Mouse (Mus musculus) erythroid progenitor cell, adult 5-6 weeks (primary cell): Measurements from ENCODE around the gene Gm49396. TPM values are rescaled to one million over a fixed set of nuclear protein-coding genes. Genes with fewer than 3 reads are reported as not detected.

ENCODE experiments used
- ATAC-seq: replicated peaks from 2 replicates; pipeline ENCODE4 v1.8.0; 2016; ENCODE audit warnings: moderate number of reproducible peaks, mild to moderate bottlenecking, moderate TSS enrichment, inconsistent platforms; ENCODE audit not compliant: poor library complexity, low FRiP score, severe bottlenecking
- total RNA-seq, 2 experiments: library from RNA; stranded (forward) in 1 of 2; stranded (reverse) in 1 of 2; fragments of 150-400 nt in 1 of 2; fragments of 186-747, 209-891 nt in 1 of 2; gene quantifications; 2 replicates each; pipeline versions ENCODE4 v1.2.3 to v1.2.4; 2015 to 2017; ENCODE audit warnings: low replicate concordance in 2 of 2

Gm49396 gene
- total RNA-seq, 2 experiments from 2014 or later, result 4.2 to 6.8 TPM

DNA sequence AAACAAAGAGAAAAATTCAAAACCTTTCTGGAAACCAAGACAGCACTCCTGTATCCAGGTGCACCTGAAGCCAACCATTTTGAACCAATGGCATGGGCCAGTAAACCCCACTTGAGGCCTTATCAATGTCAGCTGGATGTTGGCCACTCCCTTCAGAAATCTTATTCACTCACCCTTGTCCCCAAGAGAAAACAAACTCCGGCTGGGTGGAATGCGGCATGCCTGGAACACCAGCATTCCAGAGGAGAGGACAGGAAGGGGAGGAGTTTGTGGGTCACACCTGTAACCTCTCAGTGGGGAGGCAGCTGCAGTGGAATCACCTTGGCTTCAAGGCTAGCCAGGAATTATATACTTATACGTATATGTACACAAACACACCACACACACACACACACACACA lies 39.4 kb downstream of the Gm49396 start:
- no peak for ATAC-seq

DNA sequence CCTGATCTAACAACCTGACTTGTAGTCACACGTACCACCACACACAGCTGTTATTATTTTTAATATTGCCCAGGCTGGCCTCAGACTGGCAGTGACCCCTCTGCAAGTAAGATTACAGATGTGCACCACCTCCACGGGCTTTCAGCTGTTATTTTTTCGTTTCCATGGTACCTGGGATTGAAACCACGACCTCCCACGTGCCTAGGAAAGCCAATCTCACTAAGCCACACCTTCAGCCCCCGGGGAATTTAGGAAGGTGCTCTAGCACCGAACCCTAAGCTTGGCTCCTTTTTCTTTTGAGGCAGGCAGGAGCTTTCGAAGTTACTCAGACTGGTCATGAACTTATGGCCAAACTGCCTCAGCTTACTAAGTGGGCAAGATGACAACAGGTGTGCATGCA lies 41.3 kb downstream of the Gm49396 start:
- no peak for ATAC-seq

DNA sequence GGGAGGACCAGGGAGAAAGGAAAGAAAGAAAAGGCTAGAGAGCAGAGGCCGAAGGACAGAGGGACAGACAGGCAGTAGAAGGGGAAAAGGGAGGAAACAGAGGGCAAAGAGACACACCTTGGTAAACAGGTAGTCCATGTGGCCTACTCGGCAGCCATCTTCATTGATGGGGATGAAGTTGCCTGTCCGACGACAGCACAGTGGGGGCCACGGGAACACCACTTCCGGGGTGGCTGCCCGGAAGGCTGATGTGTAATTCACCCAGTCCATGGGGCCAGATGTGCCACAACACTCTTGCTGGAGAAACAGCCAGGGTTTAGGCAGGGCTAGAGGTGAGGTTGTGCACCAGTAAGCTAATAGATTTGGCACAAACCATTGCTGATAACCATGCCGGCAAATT lies 41.8 kb downstream of the Gm49396 start:
- no peak for ATAC-seq

DNA sequence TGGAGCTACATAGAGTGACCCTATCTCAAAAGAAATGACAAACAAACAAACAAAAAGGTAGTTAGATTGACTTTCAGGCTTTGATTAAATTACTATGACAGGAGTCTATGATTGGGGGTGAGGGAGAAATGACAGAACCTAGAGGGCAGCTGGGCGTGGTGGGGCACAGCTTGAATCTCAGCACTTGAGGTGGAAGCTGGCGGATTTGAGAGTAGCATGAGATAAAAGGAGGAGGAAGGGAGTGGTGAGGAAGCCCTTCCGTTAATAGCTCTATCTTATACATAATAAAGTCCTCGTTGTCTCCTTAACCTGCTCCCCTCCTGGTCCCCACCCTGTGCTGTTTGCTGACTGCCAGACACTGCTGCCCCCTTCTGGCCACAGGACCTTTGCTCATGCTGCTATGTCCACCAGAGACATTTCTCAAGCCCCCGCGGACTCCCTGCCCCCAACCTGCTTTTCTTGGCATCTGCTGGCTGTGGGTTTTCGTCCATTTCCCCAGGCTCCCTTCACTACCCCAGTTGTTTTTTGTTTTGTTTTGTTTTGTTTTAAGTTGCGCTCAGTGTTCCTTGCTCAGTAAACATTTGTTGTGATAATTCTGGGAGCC lies 44.7 kb downstream of the Gm49396 start:
- peak; percentile 70; the same call in 1 of the 2 replicates for ATAC-seq

DNA sequence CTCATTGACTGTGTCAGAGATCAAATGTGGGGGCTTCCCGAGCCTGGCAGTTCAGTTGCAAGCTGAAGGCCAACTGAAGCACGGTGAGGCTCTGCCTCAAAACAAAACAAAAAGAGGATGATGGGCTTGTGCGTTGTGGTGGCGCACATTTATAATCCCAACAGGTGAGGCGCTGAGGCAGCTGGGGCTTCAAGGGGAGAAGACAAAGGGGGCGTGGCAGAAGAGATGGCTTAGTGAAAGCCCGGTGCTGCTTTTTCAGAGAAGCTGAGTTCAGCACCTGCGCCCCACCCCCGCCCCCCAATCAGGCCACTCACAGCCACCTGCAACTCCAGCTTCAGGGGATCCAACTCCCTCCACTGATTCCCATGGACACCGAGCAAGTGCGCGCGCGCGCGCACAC lies 45.3 kb downstream of the Gm49396 start:
- no peak for ATAC-seq

DNA sequence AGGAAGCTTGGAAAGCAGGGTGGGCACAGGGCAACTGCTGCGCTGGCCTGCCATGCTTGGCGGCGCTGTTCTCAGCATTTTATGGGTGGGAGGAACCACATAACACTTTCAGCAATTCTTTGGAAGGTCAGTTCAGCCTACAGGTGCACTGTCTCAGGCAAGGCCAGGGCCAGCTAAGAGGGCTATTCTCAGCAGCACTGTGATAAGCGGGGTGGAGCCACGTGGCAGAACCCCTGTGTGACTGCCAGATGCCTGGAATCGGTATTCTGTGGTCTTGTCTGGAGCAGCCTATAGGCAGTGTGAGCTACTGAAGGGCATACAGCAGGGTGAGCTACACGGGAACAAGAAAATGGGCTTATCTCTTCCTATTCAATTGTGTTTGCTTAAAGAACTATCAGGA lies 46.9 kb downstream of the Gm49396 start:
- no peak for ATAC-seq

DNA sequence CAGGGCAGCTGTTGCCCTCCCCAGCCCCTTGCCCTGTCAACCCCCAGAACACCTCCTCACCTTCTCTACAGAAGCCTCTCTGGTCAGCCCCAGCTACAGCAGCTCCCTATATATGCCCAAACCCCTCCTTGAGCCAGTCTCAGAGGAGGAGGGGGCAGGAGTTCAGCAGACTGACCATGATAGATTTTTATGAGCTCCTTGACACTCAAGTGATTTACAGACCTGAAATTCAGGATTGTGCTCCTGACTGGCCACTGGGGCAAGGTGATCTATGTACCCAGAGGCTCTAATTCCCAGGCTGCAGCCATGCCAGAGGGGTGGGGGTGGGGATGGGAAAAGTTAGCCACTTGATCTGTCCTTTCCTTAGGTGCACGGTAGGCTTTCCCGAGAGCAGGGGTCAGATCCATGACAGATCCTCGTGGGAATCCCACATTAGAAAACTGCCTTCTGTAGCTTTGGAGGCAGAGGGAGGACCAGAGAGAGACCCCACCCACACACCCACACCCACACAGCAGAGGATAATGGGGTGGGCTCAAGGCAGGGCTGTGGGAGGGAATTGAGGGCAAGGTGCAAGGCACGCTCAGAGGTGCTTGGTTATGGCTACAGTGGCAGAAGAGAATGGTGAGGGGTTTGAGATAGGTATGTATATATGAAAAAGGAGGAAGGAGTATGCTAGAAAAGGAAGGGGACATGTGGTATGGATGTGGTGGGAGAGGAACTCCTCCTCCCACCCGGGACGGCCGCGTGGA lies 49.7 kb downstream of the Gm49396 start, which contains the start of gene Upk1a:
Gene Upk1a (minus strand): TSS at position 194 of the 749 bp plus-strand sequence.
- ATAC-seq, result no peak

DNA sequence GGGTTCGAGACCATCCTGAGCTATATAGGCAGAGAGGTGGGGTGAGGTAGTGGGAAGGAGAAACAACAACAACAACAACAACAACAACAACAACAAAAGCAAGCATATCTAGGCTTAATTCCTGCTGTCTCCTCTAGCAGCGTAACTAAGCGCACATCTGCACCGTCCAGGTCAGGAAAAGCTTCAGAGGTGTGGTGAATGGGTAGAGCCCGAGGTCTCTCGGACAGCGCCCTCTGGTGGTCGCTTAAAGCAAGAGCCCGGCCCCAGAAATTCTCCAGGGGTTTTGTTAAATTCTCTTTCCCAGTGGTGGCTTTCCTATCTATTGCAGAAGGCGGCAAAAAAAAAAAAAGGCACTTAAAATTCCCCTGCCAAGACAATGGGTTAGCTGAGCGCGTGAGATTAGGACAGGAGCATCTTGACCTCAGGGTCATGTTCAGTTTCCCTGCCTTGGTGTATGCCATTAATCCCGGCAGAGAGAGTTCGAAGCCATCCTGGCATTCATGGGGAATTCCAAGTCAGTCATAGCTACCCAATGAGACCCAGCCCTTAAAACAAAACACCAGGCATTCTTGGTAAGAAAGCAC lies 50.5 kb downstream of the Gm49396 start:
- ATAC-seq, result peak; percentile 79

DNA sequence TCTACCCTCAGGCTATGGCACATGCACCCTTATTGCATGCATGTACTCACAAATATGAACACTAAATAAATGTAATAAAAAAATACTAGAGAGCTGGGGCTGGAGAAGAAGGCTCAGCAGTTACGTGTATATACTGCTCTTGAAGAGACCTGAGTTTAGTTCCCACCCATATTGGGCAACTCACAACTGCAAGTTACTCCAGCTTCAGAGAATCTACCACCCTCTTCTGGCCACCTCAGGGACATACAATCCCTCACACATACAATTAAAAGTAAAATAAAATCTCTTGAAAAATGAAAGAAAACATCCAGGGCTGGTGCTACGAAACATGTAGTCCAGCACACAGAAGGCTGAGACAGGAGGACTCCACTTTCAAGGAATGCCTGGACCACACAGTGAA lies 51.3 kb downstream of the Gm49396 start:
- no peak for ATAC-seq

DNA sequence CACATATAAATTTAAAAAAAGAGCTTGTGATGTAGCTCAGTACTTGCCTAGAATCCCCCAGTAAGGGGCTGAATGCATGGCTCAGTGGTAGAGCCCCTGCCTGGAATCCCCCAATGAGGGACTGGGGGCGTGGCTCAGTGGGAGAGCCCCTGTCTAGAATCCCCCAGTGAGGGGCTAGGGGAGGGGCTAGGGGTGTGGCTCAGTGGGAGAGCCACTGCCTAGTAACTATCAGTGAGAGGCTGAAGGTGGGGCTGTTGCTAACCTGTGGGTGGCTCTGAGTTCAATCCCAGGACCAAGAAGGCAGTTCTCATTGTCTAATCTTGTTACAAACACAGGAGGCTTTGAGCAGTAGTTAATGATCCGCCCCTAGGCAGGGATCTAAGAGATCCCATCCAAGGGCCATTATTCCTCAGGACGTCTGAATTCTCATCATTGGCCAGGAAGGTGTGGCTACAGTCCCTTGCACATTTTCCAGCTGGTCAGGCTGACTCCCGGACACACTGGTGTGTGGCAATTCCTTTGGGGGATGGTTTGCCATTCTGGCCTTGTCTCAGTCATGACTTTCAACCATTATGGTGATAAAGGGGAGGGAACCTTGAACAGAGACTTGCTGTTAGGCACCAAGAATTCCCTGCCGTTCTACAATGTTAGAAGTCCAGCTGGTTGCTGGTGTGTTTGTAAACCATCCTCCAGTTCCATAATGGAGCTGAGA lies 52.1 kb downstream of the Gm49396 start:
- ATAC-seq, result no peak

Other genes with a start within 250 kb of the Gm49396 start
Only the 30 nearest of the 33 such genes appear.
- not detected in 2 replicates for gene Lrfn3, start 200.6 kb upstream of the Gm49396 start, total RNA-seq (2015; ENCODE audit: low replicate concordance)
- not detected in 2 replicates for gene Lrfn3, start 200.6 kb upstream of the Gm49396 start, total RNA-seq (2017; ENCODE audit: low replicate concordance)
- 243 and 282 TPM in 2 replicates for gene Tyrobp, start 149.6 kb upstream of the Gm49396 start, total RNA-seq (2015; ENCODE audit: low replicate concordance)
- 60.1 and 77.1 TPM in 2 replicates for gene Tyrobp, start 149.6 kb upstream of the Gm49396 start, total RNA-seq (2017; ENCODE audit: low replicate concordance)
- gene Hcst, start 143.5 kb upstream of the Gm49396 start, total RNA-seq (2015; ENCODE audit: low replicate concordance), result 3.6 and 18.0 TPM in 2 replicates
- gene Hcst, start 143.5 kb upstream of the Gm49396 start, total RNA-seq (2017; ENCODE audit: low replicate concordance), result 4.1 TPM in 1 of 2 replicates, not detected in the other
- 7.2 and 20.1 TPM in 2 replicates for gene Nfkbid, start 141.6 kb upstream of the Gm49396 start, total RNA-seq (2015; ENCODE audit: low replicate concordance)
- 2.6 and 4.1 TPM in 2 replicates for gene Nfkbid, start 141.6 kb upstream of the Gm49396 start, total RNA-seq (2017; ENCODE audit: low replicate concordance)
- not detected in 2 replicates for gene Aplp1, start 117.8 kb upstream of the Gm49396 start, total RNA-seq (2015; ENCODE audit: low replicate concordance)
- gene Aplp1, start 117.8 kb upstream of the Gm49396 start, total RNA-seq (2017; ENCODE audit: low replicate concordance), result not detected in 2 replicates
- gene Kirrel2, start 105.7 kb upstream of the Gm49396 start, total RNA-seq (2015; ENCODE audit: low replicate concordance), result not detected in 2 replicates
- gene Kirrel2, start 105.7 kb upstream of the Gm49396 start, total RNA-seq (2017; ENCODE audit: low replicate concordance), result not detected in 2 replicates
- not detected in 2 replicates for gene Nphs1, start 105.0 kb upstream of the Gm49396 start, total RNA-seq (2015; ENCODE audit: low replicate concordance)
- 1.2 TPM in 1 of 2 replicates, not detected in the other for gene Nphs1, start 105.0 kb upstream of the Gm49396 start, total RNA-seq (2017; ENCODE audit: low replicate concordance)
- not detected in 2 replicates for gene Prodh2, start 69.7 kb upstream of the Gm49396 start, total RNA-seq (2015; ENCODE audit: low replicate concordance)
- gene Prodh2, start 69.7 kb upstream of the Gm49396 start, total RNA-seq (2017; ENCODE audit: low replicate concordance), result not detected in 2 replicates
- gene Arhgap33, start 28.3 kb upstream of the Gm49396 start, total RNA-seq (2015; ENCODE audit: low replicate concordance), result 73.5 and 85.9 TPM in 2 replicates
- gene Arhgap33, start 28.3 kb upstream of the Gm49396 start, total RNA-seq (2017; ENCODE audit: low replicate concordance), result 43.0 and 77.7 TPM in 2 replicates
- gene Hspb6, start 11.2 kb upstream of the Gm49396 start, total RNA-seq (2015; ENCODE audit: low replicate concordance), result 62.7 and 79.2 TPM in 2 replicates
- 19.0 and 21.8 TPM in 2 replicates for gene Hspb6, start 11.2 kb upstream of the Gm49396 start, total RNA-seq (2017; ENCODE audit: low replicate concordance)
- gene Proser3, start 11.0 kb upstream of the Gm49396 start, total RNA-seq (2015; ENCODE audit: low replicate concordance), result 16.8 and 24.5 TPM in 2 replicates
- 10.9 and 18.1 TPM in 2 replicates for gene Proser3, start 11.0 kb upstream of the Gm49396 start, total RNA-seq (2017; ENCODE audit: low replicate concordance)
- gene Lin37, start 3.5 kb upstream of the Gm49396 start, total RNA-seq (2015; ENCODE audit: low replicate concordance), result 31.4 and 56.2 TPM in 2 replicates
- gene Lin37, start 3.5 kb upstream of the Gm49396 start, total RNA-seq (2017; ENCODE audit: low replicate concordance), result 12.5 and 22.3 TPM in 2 replicates
- gene U2af1l4, start within 50 bp of the Gm49396 start, total RNA-seq (2015; ENCODE audit: low replicate concordance), result 8.4 and 43.6 TPM in 2 replicates
- 40.8 and 59.9 TPM in 2 replicates for gene U2af1l4, start within 50 bp of the Gm49396 start, total RNA-seq (2017; ENCODE audit: low replicate concordance)
- gene Psenen, start 283 bp downstream of the Gm49396 start, total RNA-seq (2015; ENCODE audit: low replicate concordance), result 67.4 and 73.8 TPM in 2 replicates
- 32.9 and 98.7 TPM in 2 replicates for gene Psenen, start 283 bp downstream of the Gm49396 start, total RNA-seq (2017; ENCODE audit: low replicate concordance)
- 5.4 and 24.7 TPM in 2 replicates for gene Igflr1, start 2.1 kb downstream of the Gm49396 start, total RNA-seq (2015; ENCODE audit: low replicate concordance)
- 3.3 TPM in 1 of 2 replicates, not detected in the other for gene Igflr1, start 2.1 kb downstream of the Gm49396 start, total RNA-seq (2017; ENCODE audit: low replicate concordance)
- 155 and 163 TPM in 2 replicates for gene Kmt2b, start 25.4 kb downstream of the Gm49396 start, total RNA-seq (2015; ENCODE audit: low replicate concordance)
- gene Kmt2b, start 25.4 kb downstream of the Gm49396 start, total RNA-seq (2017; ENCODE audit: low replicate concordance), result 47.9 and 48.0 TPM in 2 replicates
- gene Zbtb32, start 35.6 kb downstream of the Gm49396 start, total RNA-seq (2015; ENCODE audit: low replicate concordance), result not detected in 2 replicates
- gene Zbtb32, start 35.6 kb downstream of the Gm49396 start, total RNA-seq (2017; ENCODE audit: low replicate concordance), result 0.39 TPM in 1 of 2 replicates, not detected in the other
- gene Upk1a, start 49.5 kb downstream of the Gm49396 start, total RNA-seq (2015; ENCODE audit: low replicate concordance), result not detected in 2 replicates
- 2.7 TPM in 1 of 2 replicates, not detected in the other for gene Upk1a, start 49.5 kb downstream of the Gm49396 start, total RNA-seq (2017; ENCODE audit: low replicate concordance)
- gene Cox6b1, start 62.8 kb downstream of the Gm49396 start, total RNA-seq (2015; ENCODE audit: low replicate concordance), result 152 and 165 TPM in 2 replicates
- gene Cox6b1, start 62.8 kb downstream of the Gm49396 start, total RNA-seq (2017; ENCODE audit: low replicate concordance), result 128 and 263 TPM in 2 replicates
- gene Etv2, start 72.5 kb downstream of the Gm49396 start, total RNA-seq (2015; ENCODE audit: low replicate concordance), result not detected in 2 replicates
- gene Etv2, start 72.5 kb downstream of the Gm49396 start, total RNA-seq (2017; ENCODE audit: low replicate concordance), result not detected in 2 replicates
- 35.0 and 44.9 TPM in 2 replicates for gene Rbm42, start 87.0 kb downstream of the Gm49396 start, total RNA-seq (2015; ENCODE audit: low replicate concordance)
- 11.4 and 26.3 TPM in 2 replicates for gene Rbm42, start 87.0 kb downstream of the Gm49396 start, total RNA-seq (2017; ENCODE audit: low replicate concordance)
- 49.9 and 51.5 TPM in 2 replicates for gene Haus5, start 101.7 kb downstream of the Gm49396 start, total RNA-seq (2015; ENCODE audit: low replicate concordance)
- gene Haus5, start 101.7 kb downstream of the Gm49396 start, total RNA-seq (2017; ENCODE audit: low replicate concordance), result 45.6 and 50.1 TPM in 2 replicates
- gene Pmis2, start 108.3 kb downstream of the Gm49396 start, total RNA-seq (2015; ENCODE audit: low replicate concordance), result not detected in 2 replicates
- not detected in 2 replicates for gene Pmis2, start 108.3 kb downstream of the Gm49396 start, total RNA-seq (2017; ENCODE audit: low replicate concordance)
- gene 2200002J24Rik, start 135.6 kb downstream of the Gm49396 start, total RNA-seq (2015; ENCODE audit: low replicate concordance), result not detected in 2 replicates
- not detected in 2 replicates for gene 2200002J24Rik, start 135.6 kb downstream of the Gm49396 start, total RNA-seq (2017; ENCODE audit: low replicate concordance)
- gene Atp4a, start 148.9 kb downstream of the Gm49396 start, total RNA-seq (2015; ENCODE audit: low replicate concordance), result 4.0 TPM in 1 of 2 replicates, not detected in the other
- gene Atp4a, start 148.9 kb downstream of the Gm49396 start, total RNA-seq (2017; ENCODE audit: low replicate concordance), result not detected in 2 replicates
- 5.4 and 21.0 TPM in 2 replicates for gene Tmem147, start 166.2 kb downstream of the Gm49396 start, total RNA-seq (2015; ENCODE audit: low replicate concordance)
- gene Tmem147, start 166.2 kb downstream of the Gm49396 start, total RNA-seq (2017; ENCODE audit: low replicate concordance), result 5.1 and 11.2 TPM in 2 replicates
- not detected in 2 replicates for gene Gapdhs, start 180.3 kb downstream of the Gm49396 start, total RNA-seq (2015; ENCODE audit: low replicate concordance)
- gene Gapdhs, start 180.3 kb downstream of the Gm49396 start, total RNA-seq (2017; ENCODE audit: low replicate concordance), result not detected in 2 replicates
- gene Sbsn, start 188.1 kb downstream of the Gm49396 start, total RNA-seq (2015; ENCODE audit: low replicate concordance), result not detected in 2 replicates
- not detected in 2 replicates for gene Sbsn, start 188.1 kb downstream of the Gm49396 start, total RNA-seq (2017; ENCODE audit: low replicate concordance)
- 1.7 and 9.4 TPM in 2 replicates for gene Dmkn, start 200.4 kb downstream of the Gm49396 start, total RNA-seq (2015; ENCODE audit: low replicate concordance)
- gene Dmkn, start 200.4 kb downstream of the Gm49396 start, total RNA-seq (2017; ENCODE audit: low replicate concordance), result 9.7 TPM in 1 of 2 replicates, not detected in the other
- gene Krtdap, start 224.6 kb downstream of the Gm49396 start, total RNA-seq (2015; ENCODE audit: low replicate concordance), result not detected in 2 replicates
- not detected in 2 replicates for gene Krtdap, start 224.6 kb downstream of the Gm49396 start, total RNA-seq (2017; ENCODE audit: low replicate concordance)